Mouse (Mus musculus) CH12.LX (cell line): ENCODE measurements around the gene Sema7a. TPM values are rescaled to one million over a fixed set of nuclear protein-coding genes. Genes with fewer than 3 reads are reported as not detected.

Experiments
- DNase-seq: peaks from one replicate; pipeline ENCODE4 v3.0.0-alpha.2; 2013; ENCODE audit errors: extremely low read depth
- H3K27ac ChIP-seq: 2 replicates; pipeline ENCODE4 v1.5.1; 2012; ENCODE audit warnings: low read depth, mild to moderate bottlenecking, control low read depth, moderate library complexity; ENCODE audit not compliant: insufficient read depth
- H3K27me3 ChIP-seq: replicated peaks from 2 replicates; pipeline ENCODE3; 2012; ENCODE audit warnings: inconsistent platforms
- H3K36me3 ChIP-seq, 2 experiments: replicated peaks in 1 of 2; 2 replicates each; pipeline versions ENCODE3 to v1.6.1; 2012; ENCODE audit warnings: inconsistent platforms in 1 of 2, low read length in 1 of 2, mild to moderate bottlenecking in 1 of 2, mixed read lengths in 1 of 2, moderate library complexity in 1 of 2; ENCODE audit not compliant: control insufficient read depth in 1 of 2, insufficient read depth in 1 of 2
- H3K4me1 ChIP-seq, 2 experiments: 2 replicates each; pipeline ENCODE4 v1.6.1; 2012; ENCODE audit warnings: inconsistent platforms in 1 of 2, moderate library complexity in 1 of 2; ENCODE audit not compliant: insufficient read depth in 2 of 2, control insufficient read depth in 1 of 2
- H3K4me2 ChIP-seq: 2 replicates; pipeline ENCODE4 v1.6.1; 2012; ENCODE audit warnings: low read depth, mild to moderate bottlenecking, control low read depth; ENCODE audit not compliant: poor library complexity, insufficient read depth, severe bottlenecking
- H3K4me3 ChIP-seq, 3 experiments: fragments of 150-350 bp in 1 of 3; sonication (generic) in 1 of 3; replicated peaks in 1 of 3; 2 replicates each; pipeline versions ENCODE3 to v1.5.1; 2011 to 2012; ENCODE audit warnings: low read depth in 2 of 3, low read length in 2 of 3, mild to moderate bottlenecking in 2 of 3, moderate library complexity in 2 of 3, control low read depth in 1 of 3, improper control_type of control experiment in 1 of 3, inconsistent platforms in 1 of 3, mixed read lengths in 1 of 3; ENCODE audit not compliant: poor library complexity in 1 of 3
- H3K79me2 ChIP-seq: replicated peaks from 2 replicates; pipeline ENCODE4 v1.6.1; 2012; ENCODE audit warnings: mild to moderate bottlenecking, moderate library complexity; ENCODE audit not compliant: control insufficient read depth, poor library complexity, insufficient read depth, severe bottlenecking; ENCODE audit errors: extremely low read depth
- H3K9ac ChIP-seq: 2 replicates; pipeline ENCODE4 v1.6.1; 2012; ENCODE audit warnings: low read depth, mild to moderate bottlenecking, control low read depth, moderate library complexity; ENCODE audit not compliant: insufficient read depth
- H3K9me3 ChIP-seq: replicated peaks from 2 replicates; pipeline ENCODE3; 2012; ENCODE audit warnings: low read length, inconsistent platforms, mixed read lengths
- BHLHE40 ChIP-seq: IDR thresholded peaks from 2 replicates; pipeline ENCODE4 v1.6.1; 2011; ENCODE audit warnings: mild to moderate bottlenecking, low read depth, low read length, improper control_type of control experiment
- EP300 ChIP-seq: IDR thresholded peaks from 2 replicates; pipeline ENCODE4 v1.6.1; 2011; ENCODE audit warnings: low read length, improper control_type of control experiment
- GABPA ChIP-seq: IDR thresholded peaks from 2 replicates; pipeline ENCODE4 v1.6.1; 2012; ENCODE audit warnings: low read depth, low read length, improper control_type of control experiment, inconsistent platforms; ENCODE audit not compliant: insufficient replicate concordance
- JUND ChIP-seq: conservative IDR thresholded peaks from 2 replicates; pipeline ENCODE4 v1.6.1; 2011; ENCODE audit warnings: low read depth, low read length, improper control_type of control experiment
- MAZ ChIP-seq: IDR thresholded peaks from 2 replicates; pipeline ENCODE4 v1.6.1; 2012; ENCODE audit warnings: low read depth, mild to moderate bottlenecking, inconsistent platforms, low read length, improper control_type of control experiment, moderate library complexity
- MXI1 ChIP-seq: IDR thresholded peaks from 2 replicates; pipeline ENCODE4 v1.6.1; 2011; ENCODE audit warnings: mild to moderate bottlenecking, low read depth, low read length, improper control_type of control experiment
- MYC ChIP-seq: IDR thresholded peaks from 2 replicates; pipeline ENCODE4 v1.6.1; 2011; ENCODE audit warnings: low read depth, mild to moderate bottlenecking, improper control_type of control experiment, low read length
- NRF1 ChIP-seq: IDR thresholded peaks from 2 replicates; pipeline ENCODE4 v1.6.1; 2014; ENCODE audit warnings: low read depth, mild to moderate bottlenecking, inconsistent platforms, low read length, improper control_type of control experiment, moderate library complexity
- PAX5 ChIP-seq: IDR thresholded peaks from 2 replicates; pipeline ENCODE4 v1.6.1; 2012; ENCODE audit warnings: low read length, inconsistent platforms, mixed read lengths
- POLR2AphosphoS2 ChIP-seq: IDR thresholded peaks from 2 replicates; pipeline ENCODE4 v1.6.1; 2011; ENCODE audit warnings: low read depth, low read length, improper control_type of control experiment
- RAD21 ChIP-seq: IDR thresholded peaks from 2 replicates; pipeline ENCODE4 v1.6.1; 2011; ENCODE audit warnings: low read depth, mild to moderate bottlenecking, low read length, improper control_type of control experiment, moderate library complexity
- SIN3A ChIP-seq: IDR thresholded peaks from 2 replicates; pipeline ENCODE4 v1.6.1; 2012; ENCODE audit warnings: low read length, improper control_type of control experiment, inconsistent platforms
- TCF12 ChIP-seq: IDR thresholded peaks from 2 replicates; pipeline ENCODE4 v1.6.1; 2014; ENCODE audit warnings: low read depth, mild to moderate bottlenecking, inconsistent platforms, low read length, improper control_type of control experiment
- UBTF ChIP-seq: IDR thresholded peaks from 2 replicates; pipeline ENCODE4 v1.6.1; 2012; ENCODE audit warnings: low read depth, mild to moderate bottlenecking, inconsistent platforms, low read length, improper control_type of control experiment, moderate library complexity
- ZMIZ1 ChIP-seq: IDR thresholded peaks from 2 replicates; pipeline ENCODE4 v1.6.1; 2012; ENCODE audit warnings: low read depth, mild to moderate bottlenecking, inconsistent platforms, low read length, improper control_type of control experiment
- ZNF384 ChIP-seq: IDR thresholded peaks from 2 replicates; pipeline ENCODE4 v1.6.1; 2012; ENCODE audit warnings: low read depth, low read length, improper control_type of control experiment, inconsistent platforms
- dilution Hi-C: fragments of 300-500 bp; cut with MboI; formaldehyde crosslinking; loops from 2 replicates; pipeline ENCODE4 v1.14.3; 2020; ENCODE audit warnings: low sequenced_read_pairs; ENCODE audit not compliant: extremely low pct_unique_long_range_greater_than_20kb, extremely low pct_ligation_motif_present
- in situ Hi-C: fragments of 300-500 bp; cut with MboI; formaldehyde crosslinking; loops from 3 replicates; pipeline ENCODE4 v1.14.3; 2019; ENCODE audit warnings: low sequenced_read_pairs, low pct_ligation_motif_present, low pct_unique_long_range_greater_than_20kb, mixed read lengths
- polyA plus RNA-seq: library from polyadenylated mRNA; unstranded; fragments of >175 nt; gene quantifications from 2 replicates; pipeline ENCODE4 v1.2.1, GENCODE M21; 2012; ENCODE audit warnings: low read depth; ENCODE audit not compliant: insufficient read length
- total RNA-seq, 2 experiments: library from RNA; depleted of rRNA; stranded (reverse); fragments of 300-350 nt in 1 of 2; fragments of >200 nt in 1 of 2; gene quantifications; 2 replicates each; pipeline ENCODE4 v1.2.3; 2012 to 2014

Gene Sema7a
- total and polyA plus RNA-seq, 3 experiments = 88.6 to 181 (median 89.4) TPM

GRCm38 (mm10) chr9:58005753-58006461, 66.0 kb downstream of the Sema7a start, which contains the start of gene Cyp11a1:
Gene Cyp11a1, plus strand, starts transcription at chr9:58006411.
- dilution Hi-C loops = no loop called here
- H3K27me3 ChIP-seq = no peaks in the 10 kb centered on the region
- no peak within 1 kb of the TSS for H3K4me2 ChIP-seq
- no peaks in the 10 kb centered on the region for H3K79me2 ChIP-seq
- peaks cover 7 to 9% of the 10 kb centered on the region in 2 experiments for H3K36me3 ChIP-seq
- H3K27ac ChIP-seq = no peak within 1 kb of the TSS
- no peak within 1 kb of the TSS for H3K9ac ChIP-seq
- H3K4me1 ChIP-seq = peaks cover 17 to 41% of the 10 kb centered on the region in 2 experiments
- peaks cover 6% of the 10 kb centered on the region for H3K9me3 ChIP-seq
- in situ Hi-C loops = no loop called here
- TF ChIP-seq EP300 (peak; percentile 23; the same call in 1 of the 2 replicates), ZNF384 (no peak)
- no peak within 1 kb of the TSS for H3K4me3 ChIP-seq
- no peak for DNase-seq

GRCm38 (mm10) chr9:58008336-58009014, 68.6 kb downstream of the Sema7a start:
- peaks cover 7 to 9% of the 10 kb centered on the region in 2 experiments for H3K36me3 ChIP-seq
- no peak overlapping the region for H3K9ac ChIP-seq
- peaks cover 6% of the 10 kb centered on the region for H3K9me3 ChIP-seq
- H3K4me1 ChIP-seq = peaks cover 22 to 56% of the 10 kb centered on the region in 2 experiments
- no peaks in the 10 kb centered on the region for H3K27me3 ChIP-seq
- dilution Hi-C loops = no loop called here
- no peaks in the 10 kb centered on the region for H3K79me2 ChIP-seq
- in situ Hi-C loops = no loop called here
- H3K27ac ChIP-seq = no peak overlapping the region
- no peak overlapping the region for H3K4me2 ChIP-seq
- no peak for DNase-seq
- no peak overlapping the region for H3K4me3 ChIP-seq
- no peak for TF ChIP-seq RAD21
- TF ChIP-seq GABPA = no peak
- no peak for TF ChIP-seq TCF12
- TF ChIP-seq MYC = 0 out of 2 replicates have a peak, but pooled peaks have one; percentile 16
- 0 out of 2 replicates have a peak, but pooled peaks have one; percentile 31 for TF ChIP-seq MAZ
- TF ChIP-seq NRF1 = no peak
- no peak for TF ChIP-seq ZMIZ1
- TF ChIP-seq MXI1 = peak; percentile 59; the same call in 1 of the 2 replicates
- peak; percentile 61 for TF ChIP-seq BHLHE40
- no peak for TF ChIP-seq PAX5
- TF ChIP-seq UBTF = no peak
- TF ChIP-seq JUND = no peak
- TF ChIP-seq SIN3A = no peak
- TF ChIP-seq POLR2AphosphoS2 = no peak
- TF ChIP-seq, all 38 proteins: peak for 4
